Mouse (Mus musculus): ENCODE results near the gene Cttnbp2. TPM values are rescaled to one million over a fixed set of nuclear protein-coding genes. Genes with fewer than 3 reads are reported as not detected.

Gene Cttnbp2
- polyA plus RNA-seq, 1 experiment from 2014 or later = 2.1 TPM

GRCm38 (mm10) chr6:18344272-18344671 lies 170.4 kb downstream of the Cttnbp2 start:
- Histone ChIP-seq H3K27me3 (replicated peaks) (no peaks in the 10 kb centered on the region), H3K36me3 (no peaks in the 10 kb centered on the region), H3K9me3 (replicated peaks) (no peaks in the 10 kb centered on the region), H3K4me2 (no peak overlapping the region), H3K4me3 (no peak overlapping the region), H3K4me1 (no peaks in the 10 kb centered on the region), H3K9ac (no peak overlapping the region), H3K27ac (no peak overlapping the region)
- no peak for ATAC-seq
- 60% methylated on average over 2 of the region's 2 CpGs for WGBS (ENCODE audit: insufficient replicate concordance)

- H3K4me3 ChIP-seq = no peak overlapping the region
- no peaks in the 10 kb centered on the region for H3K27me3 ChIP-seq (replicated peaks)
- H3K36me3 ChIP-seq = no peaks in the 10 kb centered on the region
- no peaks in the 10 kb centered on the region for H3K4me1 ChIP-seq
- no peak overlapping the region for H3K27ac ChIP-seq
- no peak overlapping the region for H3K4me2 ChIP-seq
- no peaks in the 10 kb centered on the region for H3K9me3 ChIP-seq (replicated peaks)
- no peak overlapping the region for H3K9ac ChIP-seq
- ATAC-seq = no peak
Measured at GRCm38 (mm10) chr6:18338307-18338706, 176.3 kb downstream of the Cttnbp2 start.

GRCm38 (mm10) chr6:18335393-18335792 lies 179.2 kb downstream of the Cttnbp2 start:
- no peak overlapping the region for H3K4me3 ChIP-seq
- no peak overlapping the region for H3K9ac ChIP-seq
- no peak overlapping the region for H3K4me2 ChIP-seq
- ATAC-seq = no peak
- no peaks in the 10 kb centered on the region for H3K36me3 ChIP-seq
- no peaks in the 10 kb centered on the region for H3K9me3 ChIP-seq (replicated peaks)
- no peaks in the 10 kb centered on the region for H3K27me3 ChIP-seq (replicated peaks)
- H3K27ac ChIP-seq = no peak overlapping the region
- no peaks in the 10 kb centered on the region for H3K4me1 ChIP-seq
- WGBS (ENCODE audit: insufficient replicate concordance) = 64% methylated on average over 3 of the region's 3 CpGs

- no peaks in the 10 kb centered on the region for H3K36me3 ChIP-seq
- no peak overlapping the region for H3K27ac ChIP-seq
- H3K4me2 ChIP-seq = no peak overlapping the region
- ATAC-seq = no peak
- H3K9me3 ChIP-seq (replicated peaks) = no peaks in the 10 kb centered on the region
- 56% methylated on average over 1 of the region's 1 CpGs for WGBS (ENCODE audit: insufficient replicate concordance)
- H3K9ac ChIP-seq = no peak overlapping the region
- H3K4me3 ChIP-seq = no peak overlapping the region
- no peaks in the 10 kb centered on the region for H3K4me1 ChIP-seq
- H3K27me3 ChIP-seq (replicated peaks) = no peaks in the 10 kb centered on the region
Measured at GRCm38 (mm10) chr6:18322950-18323349, 191.7 kb downstream of the Cttnbp2 start.

Small RNA genes lying within 50 kb of the gene (microRNA-seq; reads per million reads assigned to microRNA genes)
- not detected for gene Gm26233

Data from liver, embryonic 12.5 days (tissue).